Mouse (Mus musculus) cerebellum, postnatal 36 days (tissue): ENCODE data around the gene E4f1.
A peak's percentile ranks its signal among the peaks of the same experiment; 100 is the strongest.

Source experiments
- DNase-seq, 2 experiments: peaks; one replicate each; pipeline ENCODE4 v3.0.0; 2021 to 2022; ENCODE audit warnings: mixed read lengths in 2 of 2

Gene E4f1

GRCm38 (mm10) chr17:24454756-24455522, 15.2 kb downstream of the E4f1 start:
- peak; percentile 97 to 98 for DNase-seq

DNA sequence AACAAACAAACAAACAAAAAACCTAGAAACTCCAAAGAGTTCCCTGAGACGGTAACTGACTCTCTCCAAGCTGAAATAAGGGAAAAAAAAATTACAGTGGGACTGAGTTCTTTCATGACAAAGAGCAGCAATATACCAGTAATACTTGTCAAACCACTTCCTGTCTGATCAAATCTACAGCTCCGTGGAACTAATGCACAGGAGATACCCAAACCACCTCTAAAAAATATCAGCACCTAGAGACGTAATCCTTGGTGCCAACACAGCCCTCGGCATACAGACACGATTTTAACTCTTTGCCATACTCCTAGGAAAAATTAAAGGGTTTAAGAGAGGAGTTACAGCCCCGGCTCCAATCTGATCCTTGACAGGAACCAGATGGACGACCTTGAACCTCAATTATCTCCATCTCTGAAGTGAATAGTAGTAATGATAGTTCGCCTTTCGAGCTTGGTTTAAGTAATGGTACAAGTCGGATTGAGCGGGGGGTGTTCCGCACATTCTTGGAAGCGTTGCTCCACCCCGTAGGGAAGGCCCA, 15.8 kb downstream of the E4f1 start:
- no peak for DNase-seq

- DNase-seq: no peak
Measured at GRCm38 (mm10) chr17:24453372-24453771, 16.7 kb downstream of the E4f1 start.

DNA sequence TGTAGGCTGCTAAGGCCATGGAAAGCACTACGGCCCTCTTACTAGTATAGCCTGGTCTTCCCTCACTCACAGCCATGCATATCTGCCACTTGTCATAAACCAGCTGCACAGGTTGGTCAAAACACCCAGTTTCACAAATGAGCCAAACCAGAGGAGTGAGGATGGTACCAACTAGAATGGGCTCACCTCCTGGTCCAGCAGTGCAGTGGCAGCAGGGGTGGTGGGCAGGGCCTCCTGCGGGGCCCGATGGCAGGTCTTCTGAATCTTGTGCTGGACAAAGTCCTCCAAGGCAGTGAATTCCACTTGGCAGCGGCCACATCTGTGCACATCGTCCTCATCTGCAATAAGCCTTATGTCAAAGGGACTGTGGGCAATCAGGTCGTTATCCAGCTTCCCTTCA, 18.9 kb downstream of the E4f1 start:
- DNase-seq: no peak

DNA sequence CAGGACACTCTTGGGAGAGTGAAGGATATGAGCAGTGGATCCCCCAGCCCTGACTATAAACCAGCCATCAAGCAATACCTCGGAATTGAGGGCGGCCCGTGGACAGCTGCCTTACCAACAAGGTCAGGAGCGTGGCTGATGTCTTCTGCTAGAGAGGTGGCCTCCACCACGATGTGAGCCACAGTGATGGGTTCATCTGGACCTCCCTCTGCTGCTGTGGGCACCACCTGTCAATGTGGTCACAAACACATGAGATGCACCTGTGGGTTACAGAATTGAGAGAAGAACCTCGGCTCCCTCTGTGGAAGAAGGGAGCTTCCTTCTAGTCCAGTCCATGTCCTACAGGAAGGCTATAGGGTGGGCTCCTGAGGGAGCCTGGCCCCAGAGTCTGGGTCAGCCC, 20.6 kb downstream of the E4f1 start:
- DNase-seq: no peak

- no peak for DNase-seq
Measured at GRCm38 (mm10) chr17:24446590-24446989, 23.5 kb downstream of the E4f1 start.

DNA sequence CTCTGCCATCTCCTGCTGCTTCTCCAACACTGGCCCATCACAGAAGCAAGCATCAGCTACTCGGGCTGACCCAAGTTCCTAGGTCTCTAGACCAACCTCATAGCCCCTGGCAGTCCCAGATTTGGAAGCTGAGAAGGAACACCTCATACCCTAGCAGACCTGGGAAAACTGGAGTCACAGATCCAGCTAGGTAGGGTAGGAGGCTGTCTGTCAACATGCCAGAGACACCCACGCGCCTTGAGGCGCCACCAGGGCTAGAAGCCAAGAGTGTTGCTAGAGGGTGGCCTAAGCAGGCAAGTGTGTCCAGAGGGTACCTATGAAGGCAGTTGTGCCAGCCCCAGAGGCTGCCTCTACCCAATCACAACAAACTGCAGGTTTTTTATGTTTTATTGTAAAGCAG, 26.7 kb downstream of the E4f1 start:
- peak; percentile 78 to 80 for DNase-seq

DNA sequence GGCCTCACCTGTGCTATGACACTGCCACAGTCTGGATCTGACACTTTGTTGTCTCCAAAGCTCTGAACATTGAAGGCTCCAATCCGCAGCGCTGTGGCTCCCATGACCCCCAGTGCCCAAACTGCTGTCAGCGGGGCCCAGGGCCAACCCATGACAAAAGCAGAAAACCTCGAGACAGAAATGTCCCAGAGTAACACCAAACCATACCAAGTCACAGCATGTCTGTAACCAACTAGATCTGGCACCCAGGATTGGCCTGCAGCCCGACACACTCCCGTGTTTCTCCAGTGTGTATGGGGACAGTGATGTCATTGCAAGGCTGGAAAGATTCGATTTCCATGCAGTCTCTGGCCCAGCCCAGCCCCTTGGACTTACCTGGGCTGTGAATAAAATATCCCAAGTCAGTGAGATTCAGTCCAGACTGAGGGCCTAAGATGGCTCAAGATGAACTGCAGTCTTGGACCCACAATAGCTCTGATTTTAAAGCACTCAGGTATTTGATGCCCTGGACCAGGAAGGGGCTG, 27.4 kb downstream of the E4f1 start, which contains the start of gene Dnase1l2:
Gene Dnase1l2, minus strand, starts transcription at position 474 of the 524 bp plus-strand sequence.
- peak; percentile 48 to 49 for DNase-seq

- DNase-seq: no peak
Measured at GRCm38 (mm10) chr17:24442107-24442506, 28.0 kb downstream of the E4f1 start.

GRCm38 (mm10) chr17:24441148-24441547, 29.0 kb downstream of the E4f1 start:
- DNase-seq: no peak

DNA sequence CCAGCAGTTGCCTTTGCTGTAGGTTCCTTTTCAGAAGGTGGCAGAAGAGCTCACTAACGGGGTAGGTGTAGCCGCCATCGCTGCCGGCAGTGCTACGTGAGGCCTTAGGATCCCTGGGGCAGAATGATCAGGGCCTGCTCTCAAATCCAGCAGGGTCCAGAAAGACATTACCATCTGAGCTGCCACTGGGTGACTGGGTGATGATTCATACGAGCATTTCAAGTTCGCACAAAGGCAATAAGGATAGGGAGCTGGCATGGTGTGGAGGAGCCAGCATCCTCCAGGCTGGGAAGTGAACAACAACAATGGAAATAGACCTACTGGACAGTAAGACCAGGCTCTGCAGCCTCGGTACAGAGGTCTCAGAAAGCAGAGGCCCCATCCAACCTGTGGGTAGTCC, 29.7 kb downstream of the E4f1 start:
- DNase-seq: no peak

DNA sequence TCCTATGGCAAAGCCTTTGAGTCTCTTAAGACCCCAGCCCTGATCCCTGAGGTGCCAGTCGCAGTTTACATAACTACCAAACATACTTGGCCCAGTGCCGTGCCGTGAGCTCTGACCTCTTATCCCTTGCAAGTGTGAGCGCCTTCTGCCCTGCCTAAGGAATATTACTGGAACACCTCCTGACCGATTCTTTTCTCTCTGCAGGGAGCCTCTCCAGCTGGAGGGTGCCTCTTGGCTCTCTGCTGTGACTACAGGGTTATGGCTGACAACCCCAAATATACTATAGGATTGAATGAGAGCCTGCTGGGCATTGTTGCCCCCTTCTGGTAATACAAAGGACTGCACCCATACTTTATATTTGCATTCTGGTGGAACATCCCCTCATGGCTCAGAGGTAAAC, 33.1 kb downstream of the E4f1 start:
- DNase-seq: peak; percentile 47 to 67

DNA sequence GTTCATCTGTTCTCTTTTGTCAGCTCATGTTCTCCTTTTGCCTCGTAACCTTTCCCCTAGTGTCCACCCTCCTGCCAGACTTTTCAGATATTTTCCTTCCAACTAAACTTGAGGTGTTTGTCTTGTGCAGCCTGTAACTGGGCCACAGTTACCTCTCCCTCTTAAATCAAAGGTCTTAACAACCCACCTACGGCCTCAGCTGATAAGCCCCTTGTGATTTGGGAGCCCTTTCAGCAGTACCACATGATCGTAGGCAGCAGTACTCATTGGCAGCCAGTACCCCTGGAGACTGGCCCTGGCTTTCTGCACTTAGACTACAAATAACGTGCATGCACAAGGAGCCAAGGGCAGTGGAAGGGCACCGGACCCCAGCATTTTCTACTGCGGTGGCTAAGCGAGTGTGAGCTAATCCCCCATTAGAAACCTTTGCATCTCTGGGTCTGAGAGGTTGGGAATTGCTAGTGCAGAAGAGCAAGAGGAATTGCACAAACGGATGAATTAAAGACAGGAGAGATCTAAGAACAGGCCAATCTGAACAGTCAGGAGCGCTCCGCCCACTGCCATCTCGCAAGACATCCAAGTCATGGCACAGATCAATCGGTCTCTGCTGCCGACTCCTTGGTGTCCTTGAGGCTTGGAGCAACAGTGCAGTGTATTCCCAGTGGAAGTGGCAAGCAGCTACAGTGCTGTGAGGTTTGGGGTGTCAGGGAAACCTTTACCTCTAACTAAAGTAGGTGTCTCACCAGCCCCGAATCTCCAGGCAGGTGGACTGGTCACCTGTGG, 40.7 kb downstream of the E4f1 start:
- no peak for DNase-seq

DNA sequence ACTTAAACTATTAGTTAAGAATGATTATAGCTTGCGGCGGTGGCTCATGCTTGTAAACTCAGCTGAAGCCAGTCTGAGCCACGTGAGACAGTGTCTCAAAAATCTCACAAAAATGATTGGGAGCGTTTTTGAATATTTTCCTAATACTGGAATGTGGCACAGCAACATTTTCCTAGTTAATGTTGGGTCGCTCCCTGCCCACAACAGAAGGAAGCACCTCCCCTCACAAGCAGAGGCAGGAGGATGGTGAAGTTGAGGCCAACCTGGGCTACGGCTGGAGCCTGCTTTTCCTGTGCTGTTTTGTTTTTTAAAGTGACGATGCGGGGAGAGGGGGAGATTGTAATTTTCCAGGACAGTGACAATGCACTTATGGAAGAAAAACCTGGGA, 42.9 kb downstream of the E4f1 start:
- no peak for DNase-seq

- DNase-seq: peak; percentile 96 to 98
Measured at GRCm38 (mm10) chr17:24426471-24427169, 43.5 kb downstream of the E4f1 start, which contains the start of gene Eci1. TSS of gene Eci1 (plus strand) at chr17:24426641.

GRCm38 (mm10) chr17:24425905-24426304, 44.2 kb downstream of the E4f1 start:
- no peak for DNase-seq

GRCm38 (mm10) chr17:24425326-24425725, 44.8 kb downstream of the E4f1 start:
- peak in 1 of 2 experiments; percentile 52 for DNase-seq

GRCm38 (mm10) chr17:24424489-24424888, 45.6 kb downstream of the E4f1 start:
- DNase-seq: no peak

DNA sequence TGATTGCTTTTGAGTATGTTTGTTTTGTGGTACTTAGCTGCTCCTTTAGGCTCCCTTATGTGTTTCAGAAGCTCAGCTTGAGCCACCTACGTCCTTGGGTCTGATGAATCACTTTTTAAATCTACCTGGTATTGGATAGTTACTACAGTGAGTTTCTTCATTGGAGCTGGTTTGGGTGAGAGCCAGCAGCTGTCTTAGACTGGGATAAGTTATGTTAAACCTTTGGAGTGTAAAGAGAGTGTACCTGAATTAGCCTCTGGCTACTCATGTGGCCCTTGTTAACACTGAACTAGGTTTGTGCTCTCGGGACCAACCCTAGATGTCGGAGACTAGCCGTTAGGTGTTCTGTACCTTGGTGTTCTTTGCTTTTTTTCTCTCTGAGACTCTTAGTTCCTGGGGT, 47.0 kb downstream of the E4f1 start:
- DNase-seq: no peak

DNA sequence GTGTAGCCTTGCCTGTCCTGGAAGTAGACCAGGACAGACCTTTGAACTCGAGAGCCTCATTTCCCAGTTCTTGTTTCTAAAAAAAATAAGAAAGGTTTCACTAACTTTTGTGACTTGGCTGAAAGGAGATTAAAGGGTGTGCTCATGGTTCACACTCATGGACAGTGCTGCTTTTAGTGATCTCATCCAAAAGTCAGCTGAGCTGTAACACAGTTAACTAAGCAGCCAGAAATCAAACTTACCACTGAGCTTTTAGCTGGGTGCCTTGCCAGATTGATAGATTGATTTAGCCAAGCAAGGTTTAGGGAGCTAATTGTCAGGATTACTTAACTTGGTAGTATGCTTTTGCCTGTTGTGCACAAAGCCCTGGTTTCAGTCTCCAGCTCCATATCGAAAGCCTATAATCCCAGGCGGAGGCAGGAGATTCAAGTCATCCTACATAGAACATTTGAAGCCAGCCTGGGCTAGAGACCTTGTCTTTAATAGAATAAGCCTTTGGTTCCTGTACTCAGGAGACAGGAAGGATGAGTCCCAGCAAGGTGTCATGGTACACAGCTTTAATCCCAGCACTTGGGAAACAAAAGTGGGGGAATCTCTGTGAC, 54.0 kb downstream of the E4f1 start:
- no peak for DNase-seq

DNA sequence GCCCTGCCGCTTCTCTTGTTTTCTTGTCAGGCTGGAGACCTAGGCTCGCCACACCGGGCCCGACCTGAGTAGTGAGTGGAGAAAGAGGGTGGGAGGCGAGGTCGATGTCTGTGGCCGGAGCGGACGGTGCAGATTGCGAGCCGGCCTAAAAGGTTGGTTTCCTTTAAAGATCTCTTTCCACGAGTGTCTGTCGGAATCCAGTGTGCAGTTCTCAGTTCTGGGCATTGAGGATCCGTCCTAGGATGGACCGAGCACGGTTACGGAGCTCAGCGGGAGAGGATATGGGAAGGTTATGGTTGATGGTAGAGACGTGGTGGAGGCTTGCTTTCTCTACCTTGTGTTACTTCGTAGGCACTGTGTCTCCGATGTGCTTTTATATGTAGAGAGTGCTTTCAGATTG, 55.1 kb downstream of the E4f1 start:
- DNase-seq: no peak

DNA sequence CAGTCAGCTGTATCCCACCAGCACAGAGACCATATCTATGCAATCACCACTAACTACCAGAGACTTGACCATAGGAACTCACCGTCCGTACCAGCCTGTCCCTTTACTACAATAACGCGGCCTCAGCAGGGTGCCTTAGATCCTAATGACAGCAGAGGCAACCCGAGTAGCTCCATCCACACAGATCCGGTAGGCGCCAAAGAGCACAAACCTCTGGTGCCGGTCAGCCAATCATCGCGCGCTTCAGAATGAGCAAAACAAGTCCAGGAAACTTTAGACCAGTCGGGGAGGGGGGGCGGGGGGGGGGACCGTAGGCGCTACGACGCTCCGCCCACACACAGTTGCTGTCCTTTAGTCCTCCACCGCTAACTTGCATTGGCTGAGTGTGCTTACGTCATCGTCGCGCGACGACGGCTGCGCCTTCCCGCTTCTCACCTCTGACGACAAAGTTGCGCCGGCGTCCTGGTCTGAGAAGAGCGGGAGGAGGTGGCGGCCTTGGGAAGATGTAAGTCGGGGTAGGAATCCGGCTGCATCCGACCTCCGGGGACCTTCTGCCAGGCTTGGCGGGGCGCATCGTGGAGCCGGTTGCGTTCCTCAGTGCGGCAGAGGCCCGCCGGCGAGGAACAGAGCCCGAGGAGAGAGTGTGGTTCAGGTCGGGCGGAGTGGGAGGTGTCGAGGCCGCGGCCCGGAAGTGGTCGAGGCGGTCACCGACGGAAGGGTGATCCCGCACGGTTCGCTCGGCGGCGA, 55.7 kb downstream of the E4f1 start, which contains the start of gene Rnps1:
Gene Rnps1, plus strand, starts transcription at position 336 of the 747 bp plus-strand sequence.
- DNase-seq: peak; percentile 92
